Mouse (Mus musculus) kidney, embryonic 15.5 days (tissue): ENCODE measurements around the gene Tcf23. TPM values are rescaled to one million over a fixed set of nuclear protein-coding genes. Genes with fewer than 3 reads are reported as not detected.
"Not testable (repeated sequence)": the region's sequence is repeated elsewhere in the genome, so short reads cannot be mapped to it uniquely, and the experiment has no call there.

Experiments
- ATAC-seq: fragments of 200-750 bp; cut with Nextera tagmentation; replicated peaks from 2 replicates; pipeline ENCODE4 v1.8.0; 2017; ENCODE audit warnings: moderate TSS enrichment; ENCODE audit not compliant: low FRiP score
- H3K27ac ChIP-seq: fragments of 300-500 bp; sonication (generic); 2 replicates; pipeline ENCODE4 v1.5.1; 2015; ENCODE audit warnings: mild to moderate bottlenecking, inconsistent platforms
- H3K27me3 ChIP-seq: fragments of 300-500 bp; sonication (generic); 2 replicates; pipeline ENCODE4 v1.6.1; 2015; ENCODE audit warnings: inconsistent platforms
- H3K36me3 ChIP-seq: fragments of 300-500 bp; sonication (generic); 2 replicates; pipeline ENCODE4 v1.6.1; 2015; ENCODE audit warnings: inconsistent platforms
- H3K4me1 ChIP-seq: fragments of 300-500 bp; sonication (generic); 2 replicates; pipeline ENCODE4 v1.6.1; 2015; ENCODE audit warnings: inconsistent platforms
- H3K4me2 ChIP-seq: fragments of 300-500 bp; sonication (generic); 2 replicates; pipeline ENCODE4 v1.6.1; 2015; ENCODE audit warnings: moderate library complexity, mild to moderate bottlenecking, inconsistent platforms
- H3K4me3 ChIP-seq: fragments of 300-500 bp; sonication (generic); replicated peaks from 2 replicates; pipeline ENCODE4 v1.5.1; 2015; ENCODE audit warnings: mild to moderate bottlenecking, inconsistent platforms
- H3K9ac ChIP-seq: fragments of 300-500 bp; sonication (generic); 2 replicates; pipeline ENCODE4 v1.6.1; 2015; ENCODE audit warnings: mild to moderate bottlenecking, inconsistent platforms
- H3K9me3 ChIP-seq: fragments of 300-500 bp; sonication (generic); replicated peaks from 2 replicates; pipeline ENCODE4 v1.6.1; 2016; ENCODE audit warnings: inconsistent platforms
- WGBS: fragments of 180-500 bp; shearing (Covaris S2); methylation state at CpG from one replicate; pipeline ENCODE4 v1.1.7; 2015; ENCODE audit warnings: mixed read lengths; 5-methylcytosine and 5-hydroxymethylcytosine counted together
- polyA plus RNA-seq: library from polyadenylated mRNA; unstranded; fragments of >200 nt; fragmentation: Nextera tagmentation; extraction: Ambion mirVana; gene quantifications from 2 replicates; pipeline ENCODE4 v1.2.1, GENCODE M21; 2015

Gene Tcf23
- polyA plus RNA-seq, 1 experiment from 2014 or later, result 1.6 TPM

DNA sequence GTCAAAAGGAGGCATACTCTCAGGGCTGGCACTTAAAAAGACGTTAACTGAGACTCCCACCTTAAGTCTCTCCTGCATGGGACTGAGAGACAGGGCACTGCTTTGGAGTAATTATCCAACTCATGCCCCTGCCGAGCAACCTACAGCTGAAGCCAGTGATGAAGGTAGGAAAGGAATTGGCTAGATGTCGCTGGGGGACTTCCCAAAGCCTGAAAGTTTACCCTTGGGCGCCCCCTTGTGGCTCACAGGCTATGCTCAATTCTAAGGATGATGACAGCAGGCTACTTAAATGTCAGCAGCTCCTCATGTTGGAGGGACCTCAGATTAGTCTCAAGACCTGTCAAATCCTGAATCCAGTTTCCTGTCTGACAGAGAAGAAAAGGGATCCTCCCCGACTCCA lies 35.7 kb downstream of the Tcf23 start:
- H3K4me2 ChIP-seq, result no peak overlapping the region
- no peaks in the 10 kb centered on the region for H3K36me3 ChIP-seq
- no peak overlapping the region for H3K4me3 ChIP-seq
- no peak overlapping the region for H3K27ac ChIP-seq
- no peaks in the 10 kb centered on the region for H3K27me3 ChIP-seq
- WGBS, result 6% methylated on average over 5 of the region's 5 CpGs
- no peaks in the 10 kb centered on the region for H3K9me3 ChIP-seq
- no peak overlapping the region for H3K9ac ChIP-seq
- peak; percentile 66; the same call in 1 of the 2 replicates for ATAC-seq
- H3K4me1 ChIP-seq, result no peaks in the 10 kb centered on the region

DNA sequence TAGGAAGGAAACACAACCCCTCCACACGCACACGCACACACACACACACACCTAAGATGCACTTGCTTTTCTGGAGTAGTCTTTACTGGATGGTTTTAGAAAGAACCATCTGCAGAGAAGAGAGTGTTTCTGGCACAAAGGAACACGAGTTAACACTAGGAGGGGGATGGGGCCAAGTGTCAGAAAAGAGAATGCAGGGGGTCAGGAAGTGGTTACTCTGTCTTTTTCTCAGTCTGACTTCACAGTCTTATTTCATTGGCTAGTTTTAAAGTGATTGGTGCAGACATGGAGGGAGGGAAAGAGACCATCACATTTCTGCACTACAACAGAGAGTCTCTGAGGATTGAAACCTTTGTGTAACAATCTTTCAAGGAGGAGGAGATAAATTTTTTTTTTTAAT lies 44.3 kb downstream of the Tcf23 start:
- H3K4me1 ChIP-seq, result no peaks in the 10 kb centered on the region
- no peak overlapping the region for H3K9ac ChIP-seq
- H3K27me3 ChIP-seq, result no peaks in the 10 kb centered on the region
- ATAC-seq, result no peak
- H3K4me2 ChIP-seq, result no peak overlapping the region
- 66% methylated on average over 3 of the region's 3 CpGs for WGBS
- H3K36me3 ChIP-seq, result no peaks in the 10 kb centered on the region
- H3K27ac ChIP-seq, result no peak overlapping the region
- no peak overlapping the region for H3K4me3 ChIP-seq
- no peaks in the 10 kb centered on the region for H3K9me3 ChIP-seq

DNA sequence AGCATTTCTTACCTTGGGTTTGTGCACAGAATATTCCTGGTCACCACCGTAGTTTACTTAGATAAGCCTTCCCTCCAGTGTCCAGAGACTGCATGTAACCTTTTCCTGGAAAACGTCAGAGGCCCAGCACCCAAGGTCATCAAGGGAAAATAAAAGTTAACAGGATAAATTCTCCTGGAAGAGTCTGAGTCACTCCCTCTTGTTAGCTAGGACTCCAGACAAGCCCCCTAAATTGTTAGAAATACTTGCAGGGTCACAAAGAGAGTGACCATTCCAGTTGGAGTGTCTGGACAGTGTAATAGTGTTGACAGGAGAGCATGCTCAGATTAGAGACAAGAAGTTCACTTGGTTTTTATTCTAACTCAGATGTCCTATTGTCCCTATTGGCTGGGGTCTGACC lies 47.5 kb downstream of the Tcf23 start:
- 63% methylated on average over 2 of the region's 2 CpGs for WGBS
- no peak for ATAC-seq
- no peaks in the 10 kb centered on the region for H3K27me3 ChIP-seq

DNA sequence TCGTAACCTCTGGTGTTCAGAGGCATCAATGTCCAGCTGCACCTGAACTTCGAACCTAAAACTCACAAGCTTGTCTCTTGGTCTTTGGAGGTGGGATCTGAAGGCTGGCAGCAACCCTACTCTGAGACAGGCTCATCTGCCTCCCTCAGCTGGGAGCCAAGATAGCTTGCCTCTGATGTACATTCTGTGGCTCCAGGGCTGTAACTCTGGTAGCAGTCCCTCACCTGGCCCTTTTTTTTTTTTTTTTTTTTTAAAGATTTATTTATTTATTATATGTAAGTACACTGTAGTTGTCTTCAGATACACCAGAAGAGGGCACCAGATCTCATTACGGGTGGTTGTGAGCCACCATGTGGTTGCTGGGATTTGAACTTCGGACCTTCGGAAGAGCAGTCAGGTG lies 53.3 kb downstream of the Tcf23 start:
- H3K27ac ChIP-seq, ATAC-seq, H3K9ac ChIP-seq, H3K9me3 ChIP-seq, H3K4me1 ChIP-seq, H3K36me3 ChIP-seq, H3K4me2 ChIP-seq, H3K4me3 ChIP-seq, H3K27me3 ChIP-seq: not testable (repeated sequence)
- 94% methylated on average over 4 of the region's 5 CpGs for WGBS

More for the DNA sequence above, 47.5 kb downstream of the Tcf23 start:
- no peak overlapping the region for H3K4me3 ChIP-seq
- no peaks in the 10 kb centered on the region for H3K36me3 ChIP-seq
- H3K4me1 ChIP-seq, result no peaks in the 10 kb centered on the region
- no peak overlapping the region for H3K4me2 ChIP-seq
- H3K9ac ChIP-seq, result no peak overlapping the region
- H3K27ac ChIP-seq, result no peak overlapping the region
- no peaks in the 10 kb centered on the region for H3K9me3 ChIP-seq

DNA sequence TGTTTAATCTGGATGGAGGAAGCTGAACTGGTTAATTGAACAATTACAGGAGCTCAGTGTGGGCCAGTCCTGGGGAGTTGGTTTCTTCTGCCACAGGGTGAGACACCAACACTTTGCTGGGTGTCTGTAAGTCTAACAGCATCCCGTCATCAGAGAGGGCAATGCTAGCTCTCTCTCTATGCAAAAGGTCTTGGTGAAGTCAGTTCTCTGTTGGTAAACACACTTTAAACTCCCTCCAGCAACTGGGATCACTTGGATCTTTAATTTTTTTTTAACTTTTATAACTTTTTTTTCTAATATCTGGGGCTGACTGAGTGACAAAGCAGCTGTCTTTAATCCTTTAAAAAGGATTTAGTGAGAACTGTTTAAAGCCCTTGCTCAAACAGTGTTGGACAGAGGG lies 54.2 kb downstream of the Tcf23 start:
- Histone ChIP-seq H3K4me2 (no peak overlapping the region), H3K9me3 (no peaks in the 10 kb centered on the region), H3K27me3 (no peaks in the 10 kb centered on the region), H3K4me3 (no peak overlapping the region), H3K9ac (no peak overlapping the region), H3K27ac (no peak overlapping the region), H3K36me3 (no peaks in the 10 kb centered on the region), H3K4me1 (0 out of 2 replicates have a peak, but pooled peaks cover 8% of the 10 kb centered on the region)
- 38% methylated on average over 1 of the region's 1 CpGs for WGBS
- ATAC-seq, result no peak

DNA sequence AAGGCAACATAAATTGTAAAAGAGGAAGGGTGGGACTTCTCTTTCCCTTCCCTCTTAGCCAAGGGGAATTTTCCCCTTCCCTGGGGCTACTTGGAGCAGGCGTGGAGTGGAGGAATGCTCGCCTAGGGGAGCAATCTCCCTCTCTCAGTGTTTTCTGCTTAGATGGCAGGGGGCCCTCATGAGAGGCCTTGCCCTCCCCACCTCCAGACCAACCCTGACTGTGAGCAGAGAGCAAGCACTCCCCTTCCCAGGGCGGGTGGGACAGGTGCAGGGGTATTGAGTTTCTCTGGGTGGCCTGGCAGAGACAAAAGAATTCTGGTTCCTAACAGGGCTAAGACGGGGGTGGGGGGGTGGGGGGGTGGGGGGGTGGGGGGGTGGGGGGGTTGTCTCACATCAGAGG lies 54.8 kb downstream of the Tcf23 start:
- H3K27me3 ChIP-seq, result no peaks in the 10 kb centered on the region
- H3K4me1 ChIP-seq, result 0 out of 2 replicates have a peak, but pooled peaks cover 8% of the 10 kb centered on the region
- H3K4me2 ChIP-seq, result no peak overlapping the region
- H3K9ac ChIP-seq, result no peak overlapping the region
- H3K4me3 ChIP-seq, result no peak overlapping the region
- no peaks in the 10 kb centered on the region for H3K9me3 ChIP-seq
- no peak overlapping the region for H3K27ac ChIP-seq
- ATAC-seq, result no peak; the same call in 1 of the 2 replicates
- no peaks in the 10 kb centered on the region for H3K36me3 ChIP-seq
- WGBS, result 8% methylated on average over 4 of the region's 4 CpGs

DNA sequence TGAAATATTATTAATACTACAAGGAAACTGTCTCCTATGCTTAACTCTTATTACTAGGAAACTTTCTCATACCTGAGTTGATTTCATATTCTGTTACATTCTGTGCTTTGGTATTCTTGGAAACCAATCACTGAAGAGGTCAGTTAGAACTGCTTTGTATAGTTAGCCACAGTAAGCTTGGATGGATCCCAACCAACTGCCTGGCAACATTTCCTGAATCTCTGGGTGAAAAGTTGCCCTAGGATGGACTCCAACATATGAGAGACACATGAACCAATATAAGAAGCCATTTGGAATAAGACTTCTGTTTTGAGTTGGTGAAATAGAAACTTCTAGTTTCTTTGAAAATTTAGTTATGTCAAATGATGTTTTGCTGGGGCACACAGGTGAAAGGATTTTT lies 56.2 kb downstream of the Tcf23 start:
- H3K9ac ChIP-seq, result no peak overlapping the region
- no peak overlapping the region for H3K27ac ChIP-seq

More for the DNA sequence above, 56.2 kb downstream of the Tcf23 start:
- Histone ChIP-seq H3K36me3 (no peaks in the 10 kb centered on the region), H3K9me3 (no peaks in the 10 kb centered on the region), H3K27me3 (no peaks in the 10 kb centered on the region), H3K4me3 (no peak overlapping the region), H3K4me1 (0 out of 2 replicates have a peak, but pooled peaks cover 8% of the 10 kb centered on the region), H3K4me2 (no peak overlapping the region)
- ATAC-seq, result no peak

Other genes with a start within 250 kb of the Tcf23 start
- 22.4 and 23.6 TPM in 2 replicates for gene Mapre3, start 154.0 kb upstream of the Tcf23 start, polyA plus RNA-seq
- gene Tmem214, start 100.7 kb upstream of the Tcf23 start, polyA plus RNA-seq, result 82.4 and 93.2 TPM in 2 replicates
- gene Agbl5, start 80.0 kb upstream of the Tcf23 start, polyA plus RNA-seq, result 20.6 and 25.9 TPM in 2 replicates
- gene Ost4, start 60.9 kb upstream of the Tcf23 start, polyA plus RNA-seq, result 491 and 504 TPM in 2 replicates
- 258 and 306 TPM in 2 replicates for gene Emilin1, start 55.3 kb upstream of the Tcf23 start, polyA plus RNA-seq
- 29.3 and 29.7 TPM in 2 replicates for gene Khk, start 47.2 kb upstream of the Tcf23 start, polyA plus RNA-seq
- 12.5 and 17.4 TPM in 2 replicates for gene Cgref1, start 23.1 kb upstream of the Tcf23 start, polyA plus RNA-seq
- gene Preb, start 8.3 kb upstream of the Tcf23 start, polyA plus RNA-seq, result 146 and 151 TPM in 2 replicates
- 145 and 149 TPM in 2 replicates for gene Atraid, start 79.7 kb downstream of the Tcf23 start, polyA plus RNA-seq
- gene Slc5a6, start 80.3 kb downstream of the Tcf23 start, polyA plus RNA-seq, result 10.4 and 11.8 TPM in 2 replicates
- gene Cad, start 86.1 kb downstream of the Tcf23 start, polyA plus RNA-seq, result 32.5 and 36.2 TPM in 2 replicates
- not detected in 2 replicates for gene Dnajc5g, start 137.6 kb downstream of the Tcf23 start, polyA plus RNA-seq
- 2.8 and 3.1 TPM in 2 replicates for gene Slc30a3, start 139.6 kb downstream of the Tcf23 start, polyA plus RNA-seq
- 1.2 and 1.6 TPM in 2 replicates for gene Trim54, start 148.1 kb downstream of the Tcf23 start, polyA plus RNA-seq
- gene Ucn, start 170.2 kb downstream of the Tcf23 start, polyA plus RNA-seq, result not detected in 2 replicates
- gene Mpv17, start 185.6 kb downstream of the Tcf23 start, polyA plus RNA-seq, result 62.6 and 76.8 TPM in 2 replicates
- gene Gm29609, start 211.2 kb downstream of the Tcf23 start, polyA plus RNA-seq, result 2.0 and 2.1 TPM in 2 replicates
- gene Gtf3c2, start 211.5 kb downstream of the Tcf23 start, polyA plus RNA-seq, result 83.0 and 93.5 TPM in 2 replicates
- gene Snx17, start 224.6 kb downstream of the Tcf23 start, polyA plus RNA-seq, result 140 and 148 TPM in 2 replicates
- gene Eif2b4, start 224.8 kb downstream of the Tcf23 start, polyA plus RNA-seq, result 64.9 and 65.9 TPM in 2 replicates
- 9.1 and 11.9 TPM in 2 replicates for gene Zfp513, start 233.6 kb downstream of the Tcf23 start, polyA plus RNA-seq